Mouse (Mus musculus): ENCODE measurements around the gene Slc16a6. TPM values are rescaled to one million over a fixed set of nuclear protein-coding genes. Genes with fewer than 3 reads are reported as not detected.

The Slc16a6 gene
- total and polyA plus RNA-seq, 3 experiments, result 14.1 to 24.2 (median 20.9) TPM

GRCm38 (mm10) chr11:109474836-109475235, 1.4 kb upstream of the Slc16a6 start:
- Histone ChIP-seq H3K4me2 (ENCODE audit: insufficient read depth, low read depth, poor library complexity, severe bottlenecking) (no peak overlapping the region), H3K9ac (ENCODE audit: insufficient read depth, low read depth) (no peak overlapping the region), H3K4me1 (ENCODE audit: control insufficient read depth in 1 of 2, insufficient read depth in 2 of 2) (peaks cover 16 to 59% of the 10 kb centered on the region in 2 experiments), H3K9me3 (replicated peaks; ENCODE audit: low read length) (no peaks in the 10 kb centered on the region), H3K36me3 (replicated peaks in 1 of 2; ENCODE audit: control insufficient read depth in 1 of 2, insufficient read depth in 1 of 2, low read length in 1 of 2) (no peaks in the 10 kb centered on the region), H3K79me2 (replicated peaks; ENCODE audit: control insufficient read depth, extremely low read depth, insufficient read depth, poor library complexity, severe bottlenecking) (peaks cover 5% of the 10 kb centered on the region; the same call in 1 of the 2 replicates), H3K4me3 (replicated peaks in 1 of 3; ENCODE audit: low read depth in 2 of 3, low read length in 2 of 3, poor library complexity in 1 of 3) (no peak overlapping the region), H3K27me3 (replicated peaks) (no peaks in the 10 kb centered on the region), H3K27ac (ENCODE audit: insufficient read depth, low read depth) (no peak overlapping the region)
- DNase-seq (ENCODE audit: extremely low read depth), result no peak
- in situ Hi-C loops (cut with MboI; ENCODE audit: low pct_ligation_motif_present, low pct_unique_long_range_greater_than_20kb, low sequenced_read_pairs), result no loop called here
- TF ChIP-seq USF1 (IDR thresholded peaks at IDR 0.05; ENCODE audit: low read depth, low read length) (no peak), MAZ (IDR thresholded peaks at IDR 0.05; ENCODE audit: low read depth, low read length) (no peak)
- dilution Hi-C loops (cut with MboI; ENCODE audit: extremely low pct_ligation_motif_present, extremely low pct_unique_long_range_greater_than_20kb, low sequenced_read_pairs), result no loop called here

GRCm38 (mm10) chr11:109474086-109474742, 816 bp upstream of the Slc16a6 start:
- in situ Hi-C loops (cut with MboI; ENCODE audit: low pct_ligation_motif_present, low pct_unique_long_range_greater_than_20kb, low sequenced_read_pairs) (no loop called here), dilution Hi-C loops (cut with MboI; ENCODE audit: extremely low pct_ligation_motif_present, extremely low pct_unique_long_range_greater_than_20kb, low sequenced_read_pairs) (no loop called here)
- no peaks in the 10 kb centered on the region for H3K9me3 ChIP-seq (replicated peaks; ENCODE audit: low read length)
- peak overlapping the region; percentile 61 to 95 (median 72) for H3K4me3 ChIP-seq (replicated peaks in 1 of 3; ENCODE audit: low read depth in 2 of 3, low read length in 2 of 3, poor library complexity in 1 of 3)
- peak overlapping the region; percentile 85; the same call in 1 of the 2 replicates for H3K27ac ChIP-seq (ENCODE audit: insufficient read depth, low read depth)
- peak overlapping the region; percentile 32; the same call in 1 of the 2 replicates for H3K4me2 ChIP-seq (ENCODE audit: insufficient read depth, low read depth, poor library complexity, severe bottlenecking)
- TF ChIP-seq E2F4 (IDR thresholded peaks at IDR 0.05; ENCODE audit: insufficient replicate concordance, low read depth, low read length), result no peak
- TF ChIP-seq HCFC1 (IDR thresholded peaks at IDR 0.05; ENCODE audit: low read depth, low read length), result no peak
- TF ChIP-seq RCOR1 (conservative IDR thresholded peaks at IDR 0.05; ENCODE audit: low read depth, low read length), result no peak
- no peak for TF ChIP-seq ZC3H11A (IDR thresholded peaks at IDR 0.05; ENCODE audit: low read depth, low read length)
- no peak for TF ChIP-seq ZNF384 (IDR thresholded peaks at IDR 0.05; ENCODE audit: low read depth, low read length)
- TF ChIP-seq KAT2A (IDR thresholded peaks at IDR 0.05; ENCODE audit: insufficient replicate concordance, low read length), result no peak
- TF ChIP-seq TBP (conservative IDR thresholded peaks at IDR 0.05; ENCODE audit: low read depth, low read length), result no peak
- TF ChIP-seq CHD2 (IDR thresholded peaks at IDR 0.05; ENCODE audit: low read length), result no peak
- no peak for TF ChIP-seq USF2 (conservative IDR thresholded peaks at IDR 0.05; ENCODE audit: low read depth, low read length)
- TF ChIP-seq ELF1 (IDR thresholded peaks at IDR 0.05; ENCODE audit: low read depth, low read length), result no peak
- no peak for TF ChIP-seq MEF2A (IDR thresholded peaks at IDR 0.05; ENCODE audit: borderline replicate concordance, low read depth, low read length)
- TF ChIP-seq SMC3 (IDR thresholded peaks at IDR 0.05; ENCODE audit: low read depth, low read length), result no peak
- DNase-seq (ENCODE audit: extremely low read depth), result peak; percentile 23
- peak overlapping the region; percentile 97 for H3K9ac ChIP-seq (ENCODE audit: insufficient read depth, low read depth)
- peaks cover 0 to 2% of the 10 kb centered on the region in 2 experiments for H3K36me3 ChIP-seq (replicated peaks in 1 of 2; ENCODE audit: control insufficient read depth in 1 of 2, insufficient read depth in 1 of 2, low read length in 1 of 2)
- H3K79me2 ChIP-seq (replicated peaks; ENCODE audit: control insufficient read depth, extremely low read depth, insufficient read depth, poor library complexity, severe bottlenecking), result peaks cover 5% of the 10 kb centered on the region; the same call in 1 of the 2 replicates
- no peaks in the 10 kb centered on the region for H3K27me3 ChIP-seq (replicated peaks)
- H3K4me1 ChIP-seq (ENCODE audit: control insufficient read depth in 1 of 2, insufficient read depth in 2 of 2), result peaks cover 11 to 59% of the 10 kb centered on the region in 2 experiments
